Mouse (Mus musculus) embryonic facial prominence, embryonic 11.5 days (tissue): ENCODE measurements around the gene Adamts5. TPM values are rescaled to one million over a fixed set of nuclear protein-coding genes. Genes with fewer than 3 reads are reported as not detected.
A peak's percentile ranks its signal among the peaks of the same experiment; 100 is the strongest.

Experiments
- ATAC-seq: fragments of 200-750 bp; cut with Nextera tagmentation; replicated peaks from 2 replicates; pipeline ENCODE4 v1.8.0; 2017; ENCODE audit warnings: low read depth; ENCODE audit not compliant: insufficient number of reproducible peaks, low FRiP score, low TSS enrichment
- DNase-seq: peaks from one replicate; pipeline ENCODE4 v3.0.0-alpha.2; 2015; ENCODE audit warnings: low spot score
- H3K27ac ChIP-seq: fragments of 300-500 bp; sonication (generic); replicated peaks from 2 replicates; pipeline ENCODE4 v1.5.1; 2014; ENCODE audit warnings: mild to moderate bottlenecking, low read depth, low read length, control low read depth
- H3K27me3 ChIP-seq: fragments of 300-500 bp; sonication (generic); 2 replicates; pipeline ENCODE4 v1.6.1; 2014; ENCODE audit warnings: mild to moderate bottlenecking, low read length, moderate library complexity, mixed read lengths; ENCODE audit not compliant: control insufficient read depth, insufficient read depth
- H3K36me3 ChIP-seq: fragments of 300-500 bp; sonication (generic); replicated peaks from 2 replicates; pipeline ENCODE4 v1.6.1; 2014; ENCODE audit warnings: low read depth, mild to moderate bottlenecking, low read length, moderate library complexity, mixed read lengths; ENCODE audit not compliant: control insufficient read depth, insufficient read depth
- H3K4me1 ChIP-seq: fragments of 300-500 bp; sonication (generic); 2 replicates; pipeline ENCODE4 v1.6.1; 2014; ENCODE audit warnings: low read length, mixed read lengths; ENCODE audit not compliant: control insufficient read depth, insufficient read depth
- H3K4me2 ChIP-seq: fragments of 300-500 bp; sonication (generic); 2 replicates; pipeline ENCODE4 v1.6.1; 2014; ENCODE audit warnings: low read depth, mild to moderate bottlenecking, control low read depth, low read length, moderate library complexity
- H3K4me3 ChIP-seq: fragments of 300-500 bp; sonication (generic); 2 replicates; pipeline ENCODE4 v1.5.1; 2014; ENCODE audit warnings: low read depth, low read length, control low read depth
- H3K9ac ChIP-seq: fragments of 300-500 bp; sonication (generic); replicated peaks from 2 replicates; pipeline ENCODE4 v1.6.1; 2014; ENCODE audit warnings: mild to moderate bottlenecking, control low read depth, low read length
- H3K9me3 ChIP-seq: fragments of 300-500 bp; sonication (generic); replicated peaks from 2 replicates; pipeline ENCODE4 v1.6.1; 2016; ENCODE audit warnings: mild to moderate bottlenecking, low read length, inconsistent platforms, mixed read lengths; ENCODE audit not compliant: control insufficient read depth
- WGBS: fragments of 180-500 bp; shearing (Covaris S2); extraction: QIAGEN DNeasy Blood & Tissue Kit; methylation state at CpG from one replicate; pipeline ENCODE4 v1.1.7; 2014; 5-methylcytosine and 5-hydroxymethylcytosine counted together
- polyA plus RNA-seq: library from polyadenylated mRNA; unstranded; fragments of >200 nt; fragmentation: Nextera tagmentation; extraction: Ambion mirVana; gene quantifications from 2 replicates; pipeline ENCODE4 v1.2.1, GENCODE M21; 2014

Gene Adamts5
- polyA plus RNA-seq, 1 experiment from 2014 or later, result 1.7 TPM

DNA sequence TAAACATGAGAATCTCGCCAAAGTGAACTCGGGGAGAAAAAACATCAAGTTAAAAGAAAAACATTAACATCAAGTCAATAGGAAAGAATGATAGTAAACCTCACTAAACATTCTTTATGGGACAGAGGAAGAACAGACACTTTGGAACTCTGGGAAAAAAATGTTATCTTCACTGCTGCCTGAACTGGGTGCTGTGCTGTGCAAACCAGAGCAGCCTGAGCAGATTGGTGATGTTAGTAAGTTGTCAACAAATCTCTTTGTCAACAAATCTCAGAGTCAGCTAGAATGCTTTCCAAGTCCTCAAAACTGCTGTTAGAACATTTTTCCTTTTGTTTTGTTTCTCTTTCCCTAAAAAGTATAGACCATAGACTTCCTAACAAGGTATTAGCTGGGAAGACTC, 29.7 kb downstream of the Adamts5 start:
- 85% methylated on average over 2 of the region's 2 CpGs for WGBS
- H3K27ac ChIP-seq, result no peak overlapping the region
- no peak overlapping the region for H3K9ac ChIP-seq
- no peaks in the 10 kb centered on the region for H3K36me3 ChIP-seq
- no peaks in the 10 kb centered on the region for H3K9me3 ChIP-seq
- DNase-seq, result no peak
- no peaks in the 10 kb centered on the region for H3K27me3 ChIP-seq
- no peak for ATAC-seq
- H3K4me1 ChIP-seq, result no peaks in the 10 kb centered on the region
- no peak overlapping the region for H3K4me2 ChIP-seq
- H3K4me3 ChIP-seq, result no peak overlapping the region

GRCm38 (mm10) chr16:85871248-85871647, 30.4 kb downstream of the Adamts5 start:
- no peaks in the 10 kb centered on the region for H3K27me3 ChIP-seq
- no peak overlapping the region for H3K27ac ChIP-seq
- H3K4me2 ChIP-seq, result no peak overlapping the region
- no peak overlapping the region for H3K4me3 ChIP-seq
- no peak overlapping the region for H3K9ac ChIP-seq
- no peaks in the 10 kb centered on the region for H3K4me1 ChIP-seq
- H3K36me3 ChIP-seq, result no peaks in the 10 kb centered on the region
- no peak for ATAC-seq
- DNase-seq, result no peak
- no peaks in the 10 kb centered on the region for H3K9me3 ChIP-seq

- ATAC-seq (no peak), DNase-seq (no peak)
- H3K4me2 ChIP-seq, result no peak overlapping the region
- no peaks in the 10 kb centered on the region for H3K9me3 ChIP-seq
- no peaks in the 10 kb centered on the region for H3K27me3 ChIP-seq
- 88% methylated on average over 4 of the region's 4 CpGs for WGBS
- H3K36me3 ChIP-seq, result no peaks in the 10 kb centered on the region
- H3K4me1 ChIP-seq, result no peaks in the 10 kb centered on the region
- no peak overlapping the region for H3K9ac ChIP-seq
- no peak overlapping the region for H3K27ac ChIP-seq
- no peak overlapping the region for H3K4me3 ChIP-seq
Measured at GRCm38 (mm10) chr16:85864691-85865389, 36.8 kb downstream of the Adamts5 start.

- 83% methylated on average over 5 of the region's 5 CpGs for WGBS
- no peak overlapping the region for H3K27ac ChIP-seq
- H3K9ac ChIP-seq, result no peak overlapping the region
- no peak overlapping the region for H3K4me2 ChIP-seq
- no peaks in the 10 kb centered on the region for H3K36me3 ChIP-seq
- ATAC-seq, result no peak
- H3K9me3 ChIP-seq, result no peaks in the 10 kb centered on the region
- H3K4me3 ChIP-seq, result no peak overlapping the region
- no peak for DNase-seq
- H3K27me3 ChIP-seq, result no peaks in the 10 kb centered on the region
- H3K4me1 ChIP-seq, result no peaks in the 10 kb centered on the region
Measured at GRCm38 (mm10) chr16:85854505-85854904, 47.1 kb downstream of the Adamts5 start.

- Histone ChIP-seq H3K4me1 (no peaks in the 10 kb centered on the region), H3K27ac (no peak overlapping the region), H3K27me3 (no peaks in the 10 kb centered on the region), H3K4me2 (no peak overlapping the region), H3K4me3 (no peak overlapping the region), H3K36me3 (no peaks in the 10 kb centered on the region), H3K9me3 (no peaks in the 10 kb centered on the region), H3K9ac (no peak overlapping the region)
- ATAC-seq, result no peak
- 74% methylated on average over 3 of the region's 3 CpGs for WGBS
- DNase-seq, result no peak
Measured at GRCm38 (mm10) chr16:85827066-85827465, 74.6 kb downstream of the Adamts5 start.

DNA sequence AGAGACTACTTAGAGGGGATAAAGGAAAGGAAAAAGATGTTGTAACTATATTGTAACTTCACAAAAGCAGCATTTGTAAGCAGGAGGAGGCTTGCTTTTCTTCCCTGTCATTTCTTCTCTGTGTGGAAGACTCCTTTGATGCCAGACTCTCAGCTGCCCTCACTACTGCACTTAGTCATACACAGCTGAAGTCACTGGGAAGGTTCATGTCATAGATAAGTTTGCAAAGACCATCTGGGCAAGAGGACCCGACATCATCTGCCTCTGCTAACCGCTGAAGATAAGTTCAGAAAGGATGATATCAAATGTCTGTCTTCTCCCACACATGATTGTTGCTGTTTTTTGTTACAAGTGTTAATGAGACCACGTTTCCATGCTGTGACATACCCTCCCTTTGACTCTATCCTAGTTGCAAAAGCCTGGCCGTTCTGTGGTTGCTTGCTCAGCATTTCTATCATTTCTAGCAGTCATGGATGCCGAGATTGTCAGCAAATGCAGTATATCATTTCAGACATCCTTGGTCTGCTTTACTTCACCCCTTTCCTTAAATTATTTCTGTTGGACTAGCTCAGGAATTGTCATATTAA, 79.2 kb downstream of the Adamts5 start:
- Histone ChIP-seq H3K27me3 (no peaks in the 10 kb centered on the region), H3K4me2 (no peak overlapping the region), H3K4me1 (no peaks in the 10 kb centered on the region), H3K9me3 (no peaks in the 10 kb centered on the region), H3K4me3 (no peak overlapping the region), H3K36me3 (no peaks in the 10 kb centered on the region), H3K9ac (no peak overlapping the region), H3K27ac (no peak overlapping the region)
- DNase-seq (no peak), ATAC-seq (no peak)
- 72% methylated on average over 5 of the region's 5 CpGs for WGBS

GRCm38 (mm10) chr16:85819808-85820458, 81.7 kb downstream of the Adamts5 start:
- Histone ChIP-seq H3K36me3 (no peaks in the 10 kb centered on the region), H3K9me3 (no peaks in the 10 kb centered on the region), H3K27me3 (no peaks in the 10 kb centered on the region), H3K9ac (no peak overlapping the region), H3K27ac (no peak overlapping the region), H3K4me2 (no peak overlapping the region), H3K4me1 (no peaks in the 10 kb centered on the region), H3K4me3 (no peak overlapping the region)
- 53% methylated on average over 5 of the region's 5 CpGs for WGBS
- DNase-seq (peak; percentile 74), ATAC-seq (peak; percentile 62; the same call in 1 of the 2 replicates)

- no peak for DNase-seq
- no peaks in the 10 kb centered on the region for H3K9me3 ChIP-seq
- no peak overlapping the region for H3K4me3 ChIP-seq
- H3K4me1 ChIP-seq, result no peaks in the 10 kb centered on the region
- no peak overlapping the region for H3K9ac ChIP-seq
- no peak for ATAC-seq
- 90% methylated on average over 2 of the region's 2 CpGs for WGBS
- no peak overlapping the region for H3K4me2 ChIP-seq
- H3K27me3 ChIP-seq, result no peaks in the 10 kb centered on the region
- no peak overlapping the region for H3K27ac ChIP-seq
- H3K36me3 ChIP-seq, result no peaks in the 10 kb centered on the region
Measured at GRCm38 (mm10) chr16:85814116-85814515, 87.5 kb downstream of the Adamts5 start.
